In the genomic region with DNA sequence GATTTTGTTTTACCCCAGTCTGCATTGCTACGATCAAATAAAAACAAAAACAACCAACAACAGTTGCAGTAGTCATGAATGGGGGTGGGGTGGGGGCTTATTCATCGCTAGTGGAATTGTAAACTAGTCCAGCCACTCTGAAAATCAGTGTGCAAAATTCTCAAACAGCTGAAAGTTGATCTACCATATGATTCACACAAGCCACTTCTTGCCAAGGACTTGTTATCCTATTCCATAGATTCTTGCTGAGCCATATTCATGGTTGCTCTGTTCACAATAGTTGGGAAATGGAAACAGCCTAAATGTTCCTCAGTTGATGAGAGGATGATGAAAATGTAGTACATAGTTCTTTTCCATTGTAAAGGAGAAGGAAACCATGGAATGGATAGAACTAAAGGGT, we compare ENCODE assay signal across 16 mouse cellular contexts.
"Had no signal": no experiment of that assay in that cellular context is flagged by ENCODE, and none has a peak within 500 bp of the region (broad histone marks: within the 10 kb centered on the region; RNA-seq: fewer than 3 reads in every experiment).

No protein-coding gene starts in this region.

- H3K9ac ChIP-seq: neural tube, embryonic 12.5 days; neural tube, embryonic 13.5 days; neural tube, embryonic 15.5 days; stomach, embryonic 15.5 days had no signal

- H3K4me3 ChIP-seq: neural tube, embryonic 12.5 days; neural tube, embryonic 13.5 days; neural tube, embryonic 15.5 days; stomach, embryonic 15.5 days had no signal

- DNase-seq: retina, postnatal 1 day; right cerebral cortex, adult 18-20 months; right cerebral cortex, postnatal 14 days; right cerebral cortex, postnatal 25 days; right cerebral cortex, postnatal 4 days; spleen, adult 18-20 months; thymus, adult 18-20 months; thymus, adult 2 months; thymus, postnatal 14 days; thymus, postnatal 25 days; thymus, postnatal 4 days had no signal

- H3K9me3 ChIP-seq: neural tube, embryonic 12.5 days; neural tube, embryonic 13.5 days; neural tube, embryonic 15.5 days; stomach, embryonic 15.5 days had no signal

- H3K36me3 ChIP-seq: neural tube, embryonic 12.5 days; neural tube, embryonic 13.5 days; neural tube, embryonic 15.5 days; stomach, embryonic 15.5 days had no signal

- H3K4me1 ChIP-seq: neural tube, embryonic 12.5 days; neural tube, embryonic 13.5 days; neural tube, embryonic 15.5 days; stomach, embryonic 15.5 days had no signal

- H3K27ac ChIP-seq: neural tube, embryonic 12.5 days; neural tube, embryonic 13.5 days; neural tube, embryonic 15.5 days; stomach, embryonic 15.5 days; stomach, postnatal 0 days had no signal

- H3K4me2 ChIP-seq: neural tube, embryonic 12.5 days; neural tube, embryonic 13.5 days; neural tube, embryonic 15.5 days; stomach, embryonic 15.5 days had no signal

- H3K27me3 ChIP-seq: neural tube, embryonic 12.5 days; neural tube, embryonic 13.5 days; neural tube, embryonic 15.5 days; stomach, embryonic 15.5 days had no signal
